Mouse (Mus musculus) urinary bladder, postnatal 25 days (tissue): ENCODE measurements around the gene Rph3a.

Source experiments
- DNase-seq: peaks from one replicate; pipeline ENCODE4 v3.0.0; 2022; ENCODE audit warnings: low spot score

Rph3a gene

GRCm38 (mm10) chr5:121009811-121010569 lies at the start of gene Rph3a:
Gene Rph3a (minus strand): TSS chr5:121010092.
- DNase-seq, result no peak

GRCm38 (mm10) chr5:121058261-121058660 lies 48.4 kb upstream of the Rph3a start:
- no peak for DNase-seq

GRCm38 (mm10) chr5:121053886-121054285 lies 44.0 kb upstream of the Rph3a start:
- DNase-seq, result no peak

- no peak for DNase-seq
These were observed 31.9 kb upstream of the Rph3a start for GRCm38 (mm10) chr5:121041791-121042190.

GRCm38 (mm10) chr5:121039465-121039864 lies 29.6 kb upstream of the Rph3a start:
- no peak for DNase-seq

- no peak for DNase-seq
These were observed 20.3 kb upstream of the Rph3a start for GRCm38 (mm10) chr5:121030161-121030560.

GRCm38 (mm10) chr5:121019505-121019904 lies 9.6 kb upstream of the Rph3a start:
- DNase-seq, result no peak

GRCm38 (mm10) chr5:121017699-121018098 lies 7.8 kb upstream of the Rph3a start:
- no peak for DNase-seq

- no peak for DNase-seq
These were observed 6.5 kb upstream of the Rph3a start for GRCm38 (mm10) chr5:121016405-121016804.

- no peak for DNase-seq
These were observed 4.6 kb upstream of the Rph3a start for GRCm38 (mm10) chr5:121014496-121014895.

- no peak for DNase-seq
These were observed 2.1 kb upstream of the Rph3a start for GRCm38 (mm10) chr5:121011962-121012361.

- peak; percentile 21 for DNase-seq
These were observed 486 bp downstream of the Rph3a start for GRCm38 (mm10) chr5:121009406-121009805.

GRCm38 (mm10) chr5:121008411-121009239 lies 1.3 kb downstream of the Rph3a start:
- no peak for DNase-seq

GRCm38 (mm10) chr5:121007563-121007962 lies 2.3 kb downstream of the Rph3a start:
- no peak for DNase-seq

GRCm38 (mm10) chr5:121007130-121007529 lies 2.8 kb downstream of the Rph3a start:
- DNase-seq, result no peak

- no peak for DNase-seq
These were observed 3.7 kb downstream of the Rph3a start for GRCm38 (mm10) chr5:121006176-121006575.

GRCm38 (mm10) chr5:121003781-121004180 lies 6.1 kb downstream of the Rph3a start:
- DNase-seq, result no peak

- DNase-seq, result no peak
These were observed 10.3 kb downstream of the Rph3a start for GRCm38 (mm10) chr5:120999573-120999972.

GRCm38 (mm10) chr5:120988373-120988772 lies 21.5 kb downstream of the Rph3a start:
- DNase-seq, result no peak

- DNase-seq, result no peak
These were observed 26.9 kb downstream of the Rph3a start for GRCm38 (mm10) chr5:120983029-120983428.

- no peak for DNase-seq
These were observed 28.7 kb downstream of the Rph3a start for GRCm38 (mm10) chr5:120981211-120981610.

GRCm38 (mm10) chr5:120980116-120980515 lies 29.8 kb downstream of the Rph3a start:
- no peak for DNase-seq

GRCm38 (mm10) chr5:120976138-120976537 lies 33.8 kb downstream of the Rph3a start:
- no peak for DNase-seq
